Mouse (Mus musculus) mature B cell (primary cell): ENCODE results near the gene Crk.

Experiments used
- in situ Hi-C: fragments of 300-500 bp; cut with MboI; formaldehyde crosslinking; loops from 2 replicates; pipeline ENCODE4 v1.14.3; 2019

Gene Crk

GRCm38 (mm10) chr11:75678747-75679438, at the start of gene Crk:
TSS of gene Crk (plus strand) at chr11:75679259.
- in situ Hi-C loops = no loop called here

GRCm38 (mm10) chr11:75630098-75630497, 49.0 kb upstream of the Crk start:
- in situ Hi-C loops = no loop called here

- in situ Hi-C loops = no loop called here
These were observed 48.3 kb upstream of the Crk start, which contains the start of gene Inpp5k for GRCm38 (mm10) chr11:75630645-75631229. TSS of gene Inpp5k (plus strand) at chr11:75630988.

GRCm38 (mm10) chr11:75631561-75632225, 47.4 kb upstream of the Crk start:
- in situ Hi-C loops = no loop called here

GRCm38 (mm10) chr11:75632921-75633320, 46.1 kb upstream of the Crk start:
- in situ Hi-C loops = no loop called here

GRCm38 (mm10) chr11:75634801-75635200, 44.3 kb upstream of the Crk start:
- in situ Hi-C loops = no loop called here

GRCm38 (mm10) chr11:75635315-75635714, 43.7 kb upstream of the Crk start:
- in situ Hi-C loops = no loop called here

GRCm38 (mm10) chr11:75643323-75643722, 35.7 kb upstream of the Crk start:
- in situ Hi-C loops = no loop called here

GRCm38 (mm10) chr11:75644684-75645083, 34.4 kb upstream of the Crk start:
- in situ Hi-C loops = no loop called here

- in situ Hi-C loops = no loop called here
These were observed 31.3 kb upstream of the Crk start for GRCm38 (mm10) chr11:75647681-75648211.

- in situ Hi-C loops = no loop called here
These were observed 29.9 kb upstream of the Crk start for GRCm38 (mm10) chr11:75649155-75649561.

- in situ Hi-C loops = no loop called here
These were observed 28.7 kb upstream of the Crk start, which contains the start of gene Myo1c for GRCm38 (mm10) chr11:75650311-75650710. TSS of gene Myo1c (plus strand) at chr11:75650504.

- in situ Hi-C loops = no loop called here
These were observed 28.1 kb upstream of the Crk start for GRCm38 (mm10) chr11:75650958-75651425.

GRCm38 (mm10) chr11:75651426-75652221, 27.4 kb upstream of the Crk start:
- in situ Hi-C loops = no loop called here

- in situ Hi-C loops = no loop called here
These were observed 26.7 kb upstream of the Crk start for GRCm38 (mm10) chr11:75652222-75652941.

GRCm38 (mm10) chr11:75652942-75653684, 25.9 kb upstream of the Crk start:
- in situ Hi-C loops = no loop called here

GRCm38 (mm10) chr11:75653781-75654470, 25.1 kb upstream of the Crk start:
- in situ Hi-C loops = no loop called here

- in situ Hi-C loops = no loop called here
These were observed 24.3 kb upstream of the Crk start for GRCm38 (mm10) chr11:75654471-75655390.
